Mouse (Mus musculus) spleen, postnatal 36 days (tissue): Measurements from ENCODE around the gene Cops3.

ENCODE experiments used
- DNase-seq, 2 experiments: peaks; one replicate each; pipeline ENCODE4 v3.0.0; 2022; ENCODE audit warnings: low spot score in 2 of 2, mixed read lengths in 1 of 2

Cops3 gene

GRCm38 (mm10) chr11:59810480-59811158, 29.0 kb downstream of the Cops3 start:
- DNase-seq = no peak

GRCm38 (mm10) chr11:59809670-59810474, 29.8 kb downstream of the Cops3 start, which contains the start of gene Flcn:
TSS of gene Flcn (minus strand) at chr11:59810016.
- peak; percentile 82 to 83 for DNase-seq

- peak; percentile 58 for DNase-seq
Measured at GRCm38 (mm10) chr11:59809071-59809669, 30.5 kb downstream of the Cops3 start.

GRCm38 (mm10) chr11:59808170-59808960, 31.3 kb downstream of the Cops3 start:
- no peak for DNase-seq

- no peak for DNase-seq
Measured at GRCm38 (mm10) chr11:59805656-59806055, 34.0 kb downstream of the Cops3 start.

GRCm38 (mm10) chr11:59805256-59805655, 34.4 kb downstream of the Cops3 start:
- DNase-seq = no peak

GRCm38 (mm10) chr11:59804409-59805110, 35.1 kb downstream of the Cops3 start:
- DNase-seq = no peak

- DNase-seq = no peak
Measured at GRCm38 (mm10) chr11:59803516-59803915, 36.1 kb downstream of the Cops3 start.

GRCm38 (mm10) chr11:59801881-59802280, 37.8 kb downstream of the Cops3 start:
- DNase-seq = no peak

GRCm38 (mm10) chr11:59800412-59800811, 39.2 kb downstream of the Cops3 start:
- DNase-seq = no peak

- DNase-seq = no peak
Measured at GRCm38 (mm10) chr11:59793390-59793789, 46.2 kb downstream of the Cops3 start.

- DNase-seq = no peak
Measured at GRCm38 (mm10) chr11:59789311-59789710, 50.3 kb downstream of the Cops3 start.

- peak; percentile 40 to 41 for DNase-seq
Measured at GRCm38 (mm10) chr11:59787199-59787781, 52.3 kb downstream of the Cops3 start, which contains the start of gene Pld6. TSS of gene Pld6 (minus strand) at chr11:59787645.

GRCm38 (mm10) chr11:59786444-59787198, 53.0 kb downstream of the Cops3 start:
- DNase-seq = no peak

GRCm38 (mm10) chr11:59783591-59783990, 56.0 kb downstream of the Cops3 start:
- no peak for DNase-seq

- DNase-seq = no peak
Measured at GRCm38 (mm10) chr11:59782091-59782590, 57.5 kb downstream of the Cops3 start.

- DNase-seq = no peak
Measured at GRCm38 (mm10) chr11:59780241-59780640, 59.4 kb downstream of the Cops3 start.

- no peak for DNase-seq
Measured at GRCm38 (mm10) chr11:59779406-59779805, 60.2 kb downstream of the Cops3 start.

- no peak for DNase-seq
Measured at GRCm38 (mm10) chr11:59778874-59779223, 60.8 kb downstream of the Cops3 start.
